Mouse (Mus musculus) T-helper 1 cell (primary cell): Measurements from ENCODE around the gene Plvap.
"Not testable (repeated sequence)": the region's sequence is repeated elsewhere in the genome, so short reads cannot be mapped to it uniquely, and the experiment has no call there.

Source experiments
- in situ Hi-C: fragments of 300-600 bp; cut with MboI, MseI; formaldehyde crosslinking; loops from one replicate; pipeline ENCODE4 v1.15.1; 2025; ENCODE audit warnings: high pct_unique_total_duplicates

Gene Plvap

DNA sequence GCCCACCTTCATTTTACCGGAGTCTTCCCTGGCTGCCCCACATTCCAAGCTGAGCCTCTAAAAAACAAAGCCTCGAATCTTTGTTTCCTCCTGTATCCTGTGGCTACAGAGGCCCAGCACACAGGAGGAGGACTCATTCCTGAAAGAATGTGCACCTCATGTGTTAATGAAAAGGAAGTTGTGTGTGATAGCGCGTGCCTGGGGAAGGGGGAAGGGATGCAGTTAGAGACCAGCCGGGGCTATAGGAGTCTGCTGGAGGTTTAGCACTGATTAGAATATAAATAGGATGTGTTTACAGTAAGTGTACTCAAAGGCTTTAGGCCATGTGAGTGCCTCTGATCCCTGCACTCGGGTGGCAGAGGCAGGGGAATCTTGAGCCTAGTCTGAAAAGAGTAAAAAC is 14.7 kb upstream of the Plvap start:
- in situ Hi-C loops, result no loop called here

DNA sequence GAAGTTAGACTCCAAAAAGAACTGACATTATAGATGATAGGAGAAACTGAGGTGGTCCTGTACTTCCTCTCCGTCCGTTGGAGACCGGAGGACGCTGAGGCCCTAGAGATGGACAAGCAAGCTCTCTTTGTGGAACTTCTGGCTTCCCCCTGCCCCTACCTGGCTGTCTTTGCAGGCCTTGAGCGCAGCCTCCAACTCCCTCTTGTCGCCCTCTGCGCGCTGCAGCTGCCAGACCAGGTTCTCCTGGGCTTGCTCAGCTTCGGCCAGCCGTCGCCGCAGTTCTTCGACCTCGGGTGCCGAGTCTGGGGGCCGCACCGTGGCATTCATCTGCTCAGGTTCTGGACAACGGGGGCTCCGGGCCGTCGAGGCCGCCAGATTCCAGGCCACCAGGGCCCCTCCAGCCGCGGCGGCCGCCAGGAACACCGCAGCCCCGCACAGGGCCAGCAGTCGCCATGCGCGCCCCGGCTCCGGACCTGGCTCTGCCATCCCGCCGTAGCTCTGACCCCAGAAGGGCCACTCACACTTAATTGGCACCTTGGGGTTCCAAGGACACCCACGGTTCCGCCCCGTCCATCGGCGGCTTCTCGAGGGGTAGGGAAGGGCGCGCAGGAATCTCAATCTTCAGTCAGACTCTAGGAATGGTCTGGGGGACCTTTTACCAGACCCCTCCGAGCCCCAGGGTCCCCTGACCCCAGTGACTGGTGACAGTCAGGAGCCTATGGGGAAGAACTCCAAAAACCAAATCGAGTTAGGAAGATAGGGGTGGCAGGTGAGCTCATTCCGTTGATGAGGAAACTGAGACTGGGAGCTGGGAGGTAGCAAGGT is 13.9 kb upstream of the Plvap start, which contains the start of gene Ccdc194:
TSS of gene Ccdc194 (minus strand) at position 486 of the 825 bp plus-strand sequence.
- in situ Hi-C loops, result no loop called here

DNA sequence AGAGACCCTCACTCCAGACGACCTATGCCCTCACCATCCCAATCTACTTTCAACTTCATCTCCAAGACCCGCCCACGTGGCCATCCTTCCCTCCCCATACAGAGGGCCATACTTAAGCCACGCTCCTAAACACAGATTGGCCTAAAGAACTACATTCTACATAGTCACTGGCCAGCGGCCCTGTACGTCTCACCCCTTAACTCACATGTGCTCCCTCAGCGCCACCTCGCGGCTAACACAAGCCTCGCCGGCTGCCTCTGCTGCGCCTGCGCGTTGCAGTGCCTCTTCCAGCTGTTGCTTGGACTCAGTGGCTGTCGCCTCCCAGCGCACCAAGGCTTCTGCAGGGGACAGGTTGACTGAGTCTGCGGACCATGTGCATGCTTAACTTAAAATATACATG is 10.1 kb upstream of the Plvap start:
- in situ Hi-C loops, result loop anchor here (5.0 kb wide), 2 partner anchors 34 to 79 kb away; partner anchors contain the start of genes Ano8 and Gtpbp3

DNA sequence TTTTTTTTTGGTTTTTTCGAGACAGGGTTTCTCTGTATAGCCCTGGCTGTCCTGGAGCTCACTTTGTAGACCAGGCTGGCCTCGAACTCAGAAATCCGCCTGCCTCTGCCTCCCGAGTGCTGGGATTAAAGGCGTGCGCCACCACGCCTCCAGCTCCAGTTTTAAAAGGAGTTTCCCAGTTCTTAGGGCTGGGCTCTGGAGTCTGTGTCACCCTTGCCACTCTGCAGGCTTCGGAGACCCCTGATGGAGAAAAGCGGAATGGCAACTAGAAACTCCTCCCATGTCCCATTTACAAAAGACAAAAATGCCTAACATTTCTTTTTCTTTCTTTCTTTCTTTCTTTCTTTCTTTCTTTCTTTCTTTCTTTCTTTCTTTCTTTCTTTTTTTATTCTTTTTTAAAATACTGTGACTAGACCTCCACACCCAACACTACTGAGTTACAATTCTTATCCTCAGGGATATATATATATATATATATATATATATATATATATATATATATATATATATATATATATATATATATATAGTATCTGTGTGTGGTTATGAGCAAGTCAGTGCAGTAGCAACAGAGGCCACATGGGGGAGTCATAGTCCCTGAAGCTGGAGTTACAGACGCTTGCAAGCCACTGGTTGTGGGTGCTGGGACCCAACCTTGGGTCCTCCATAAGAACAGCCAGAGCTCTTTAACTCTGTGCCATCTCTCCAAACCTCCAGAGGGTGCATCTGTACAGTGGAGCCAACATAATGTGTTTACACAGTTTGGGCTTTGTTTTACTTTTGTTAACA is 7.7 kb upstream of the Plvap start:
- in situ Hi-C loops, result not testable (repeated sequence)

DNA sequence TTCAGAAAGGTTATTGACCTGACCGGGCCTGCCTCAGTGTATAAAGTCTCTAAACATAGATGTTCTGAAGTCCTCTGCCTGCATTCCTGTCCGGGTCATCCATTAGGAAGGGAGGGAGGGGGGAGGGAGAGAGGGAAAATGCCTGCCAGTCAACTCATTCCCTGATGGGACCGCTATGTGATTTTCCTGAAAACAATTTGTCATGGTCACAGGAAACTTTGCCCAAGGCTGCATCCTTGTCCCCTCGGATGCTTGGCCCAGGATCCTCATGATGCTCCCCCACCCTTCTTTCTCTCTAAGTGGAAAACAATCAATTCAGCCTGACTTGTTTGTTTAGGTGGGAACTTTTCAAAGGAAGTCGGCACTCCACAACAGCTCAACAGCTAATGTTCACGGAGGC is 5.2 kb upstream of the Plvap start:
- in situ Hi-C loops, result no loop called here

DNA sequence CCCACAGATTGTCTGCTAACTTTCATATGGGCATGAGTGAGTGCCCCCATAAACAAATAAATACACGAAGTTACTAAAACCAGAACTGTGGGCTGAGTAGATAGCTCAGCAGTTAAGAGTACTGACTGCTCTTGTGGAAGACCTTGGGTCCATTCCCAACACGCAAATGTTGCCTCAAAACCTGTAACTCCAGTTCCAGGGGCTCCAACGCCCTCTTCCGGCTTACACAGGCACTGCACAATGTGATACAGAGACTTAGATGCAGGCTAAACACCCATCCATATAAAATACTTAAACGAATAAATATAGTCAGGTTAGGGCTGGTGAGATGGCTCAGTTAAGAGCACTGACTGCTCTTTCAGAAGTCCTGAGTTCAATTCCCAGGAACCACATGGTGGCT is 3.5 kb upstream of the Plvap start:
- in situ Hi-C loops, result no loop called here

DNA sequence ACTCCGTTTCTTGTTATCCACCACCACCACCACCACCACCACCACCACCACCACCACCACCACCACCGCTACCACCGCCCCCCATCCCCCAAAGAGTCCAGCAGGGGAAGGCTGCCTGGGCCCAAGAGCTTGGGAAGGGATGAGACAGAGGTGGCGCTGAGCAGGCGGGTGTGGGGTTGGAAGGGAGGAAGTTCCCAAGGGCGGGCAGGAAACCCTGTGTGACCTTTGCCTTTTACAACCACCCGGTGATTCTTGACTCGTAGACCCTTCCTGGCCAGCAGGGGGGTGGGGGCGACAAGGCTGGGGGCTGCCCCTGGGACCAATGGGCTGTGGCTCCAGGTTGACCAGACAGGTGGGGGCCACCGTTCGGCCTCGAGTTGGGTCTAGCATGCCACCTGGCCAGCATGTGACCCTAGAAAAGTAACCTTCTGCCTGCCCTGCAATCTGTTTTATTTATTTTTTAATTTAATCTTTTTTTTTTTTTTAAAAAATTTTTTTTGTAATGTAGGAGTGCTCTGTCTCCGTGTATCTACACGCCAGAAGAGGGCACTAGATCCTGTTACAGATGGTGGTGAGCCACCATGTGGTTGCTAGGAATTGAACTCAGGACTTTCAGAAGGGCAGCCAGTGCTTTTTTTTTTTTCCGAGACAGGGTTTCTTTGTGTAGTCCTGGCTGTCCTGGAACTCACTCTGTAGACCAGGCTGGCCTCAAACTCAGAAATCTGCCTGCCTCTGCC is 1.6 kb upstream of the Plvap start:
- in situ Hi-C loops, result no loop called here

DNA sequence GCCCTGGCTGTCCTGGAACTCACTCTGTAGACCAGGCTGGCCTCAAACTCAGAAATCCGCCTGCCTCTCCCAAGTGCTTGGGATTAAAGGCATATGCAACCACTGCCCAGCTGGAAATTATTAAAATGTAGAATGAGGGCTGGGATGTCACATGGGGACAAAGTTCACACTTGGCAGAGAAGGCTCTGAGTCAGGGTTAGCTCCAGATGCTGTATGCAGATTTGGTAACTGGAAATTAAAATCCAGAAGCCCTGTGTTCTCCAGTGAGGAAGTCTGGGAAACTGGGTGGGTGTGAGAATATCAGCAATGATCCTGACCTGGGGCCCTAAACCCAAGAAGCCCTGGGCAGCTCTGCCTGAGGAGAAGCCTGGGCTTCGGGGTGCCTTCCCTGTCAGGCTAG is 2.2 kb downstream of the Plvap start:
- in situ Hi-C loops, result no loop called here

DNA sequence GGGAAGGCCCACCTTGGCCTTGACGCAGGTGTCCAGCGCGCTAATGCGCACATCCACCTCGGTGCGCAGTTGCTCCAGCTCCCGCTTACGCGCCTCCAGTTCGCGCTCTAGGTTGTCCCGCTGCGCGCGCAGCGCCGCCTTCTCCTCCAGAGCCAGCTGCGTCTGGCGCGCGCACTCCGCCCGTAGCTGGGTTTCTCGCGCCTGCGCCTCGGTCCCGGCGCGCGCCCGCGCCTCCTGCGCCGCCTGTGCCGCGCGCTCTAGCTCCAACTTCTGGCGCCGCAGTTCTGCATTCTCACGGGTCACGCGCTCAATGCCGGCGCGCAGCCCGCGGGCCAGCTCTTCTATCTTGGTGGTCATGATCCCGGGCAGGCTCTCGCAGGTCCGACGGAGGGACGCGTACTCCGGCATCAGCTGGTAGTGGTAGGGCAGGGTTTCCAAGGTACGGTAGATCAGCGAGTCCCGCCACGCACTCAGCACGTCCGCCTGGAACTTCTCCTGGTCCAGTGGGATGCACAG is 3.9 kb downstream of the Plvap start:
- in situ Hi-C loops, result no loop called here

DNA sequence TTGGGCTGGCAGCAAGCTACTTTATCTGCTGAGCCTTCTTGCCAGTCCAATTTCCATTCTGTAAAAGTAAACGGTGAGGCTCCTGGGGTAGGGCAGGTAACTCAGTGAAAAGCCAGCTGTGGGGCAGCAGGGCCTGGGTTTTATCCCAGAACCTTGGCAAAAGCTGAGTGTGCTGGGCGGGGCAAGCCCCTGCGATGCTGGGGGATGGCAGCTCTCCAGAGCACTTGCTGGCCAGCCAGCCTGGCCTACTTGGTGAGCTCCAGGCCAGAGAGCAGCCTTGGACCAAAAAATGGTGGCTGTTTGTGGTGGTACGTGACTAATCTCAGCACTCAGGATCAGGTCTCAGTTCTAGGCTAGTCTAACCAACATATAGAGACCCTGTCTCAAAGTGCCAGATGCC is 5.6 kb downstream of the Plvap start:
- in situ Hi-C loops, result no loop called here

DNA sequence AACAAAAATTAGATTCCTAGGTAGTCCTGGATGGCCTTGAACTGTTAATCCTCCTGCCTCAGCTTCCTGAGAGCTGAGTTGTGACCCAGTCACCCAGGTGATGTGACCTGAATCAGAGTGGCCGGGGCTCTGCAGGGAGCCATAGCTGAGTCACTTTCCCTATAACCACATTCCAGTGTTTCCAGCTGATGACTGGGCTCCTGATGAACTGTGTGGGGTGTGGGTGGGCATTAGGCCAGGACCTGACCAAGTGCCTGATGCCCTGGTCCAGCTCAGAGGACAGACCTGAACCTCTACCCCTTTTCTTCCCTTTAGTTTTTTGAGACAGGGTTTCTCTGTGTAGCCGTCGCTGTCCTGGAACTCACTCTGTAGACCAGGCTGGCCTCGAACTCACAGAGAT is 6.2 kb downstream of the Plvap start:
- in situ Hi-C loops, result no loop called here

DNA sequence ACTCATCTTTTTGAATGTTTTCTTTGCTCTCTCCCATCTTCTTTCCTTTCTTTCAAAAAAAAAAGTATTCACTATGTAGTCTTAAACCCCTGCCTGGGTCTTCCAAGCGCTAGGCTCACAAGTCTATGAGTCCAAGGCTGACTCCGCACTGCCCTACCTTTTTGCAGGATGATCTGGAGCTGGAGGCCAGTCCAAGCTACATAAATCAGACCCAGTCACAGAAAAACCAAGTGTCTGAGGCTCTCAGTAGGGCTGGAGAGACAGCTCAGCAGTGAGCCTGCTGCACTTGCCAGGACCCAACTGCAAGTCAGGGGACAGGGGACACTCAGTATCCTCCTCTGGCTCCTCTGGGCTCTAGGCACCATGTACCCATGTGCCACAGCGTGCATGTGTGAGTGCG is 7.2 kb downstream of the Plvap start:
- in situ Hi-C loops, result no loop called here

DNA sequence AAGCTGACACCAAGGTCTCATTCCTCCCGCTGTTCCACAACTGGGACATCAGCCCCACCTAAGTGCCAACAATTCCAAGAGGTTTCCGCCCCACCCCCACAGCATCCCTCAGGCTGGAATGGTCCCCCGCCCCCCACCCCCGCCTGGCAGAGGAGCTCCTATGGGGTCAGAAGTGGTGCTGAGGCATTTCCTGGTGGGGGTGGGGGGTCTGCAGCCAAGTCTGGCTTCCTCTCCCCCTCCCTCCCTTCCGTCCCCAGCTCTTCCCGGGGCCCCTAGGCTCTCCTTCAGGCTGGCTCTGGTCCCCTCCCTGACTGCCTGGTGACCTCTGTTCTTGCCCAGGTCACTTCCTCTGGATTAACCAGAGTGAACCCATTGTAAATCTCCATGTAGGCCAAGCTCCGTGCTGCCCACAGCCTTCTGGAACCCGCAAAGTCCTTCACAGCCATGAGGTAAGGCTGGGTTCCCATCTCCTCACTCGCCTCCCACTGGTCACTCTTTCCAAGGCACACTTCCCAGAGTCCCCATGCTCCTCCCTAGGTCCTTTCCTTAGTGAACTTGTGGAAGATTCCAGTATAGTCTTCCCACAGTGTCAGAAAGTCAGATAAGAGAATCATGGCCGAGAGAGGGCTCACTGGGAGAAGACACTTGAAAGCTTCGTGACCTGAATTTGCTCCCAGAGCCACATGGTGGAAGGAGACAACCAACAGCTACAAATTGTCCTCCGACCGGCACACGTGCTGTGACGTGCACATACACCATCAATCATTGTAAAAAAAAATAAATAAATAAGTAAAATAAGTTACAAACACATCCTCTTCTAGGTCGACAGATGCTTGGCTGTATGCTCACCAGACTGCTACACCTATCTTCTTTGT is 12.5 kb downstream of the Plvap start:
- in situ Hi-C loops, result no loop called here

DNA sequence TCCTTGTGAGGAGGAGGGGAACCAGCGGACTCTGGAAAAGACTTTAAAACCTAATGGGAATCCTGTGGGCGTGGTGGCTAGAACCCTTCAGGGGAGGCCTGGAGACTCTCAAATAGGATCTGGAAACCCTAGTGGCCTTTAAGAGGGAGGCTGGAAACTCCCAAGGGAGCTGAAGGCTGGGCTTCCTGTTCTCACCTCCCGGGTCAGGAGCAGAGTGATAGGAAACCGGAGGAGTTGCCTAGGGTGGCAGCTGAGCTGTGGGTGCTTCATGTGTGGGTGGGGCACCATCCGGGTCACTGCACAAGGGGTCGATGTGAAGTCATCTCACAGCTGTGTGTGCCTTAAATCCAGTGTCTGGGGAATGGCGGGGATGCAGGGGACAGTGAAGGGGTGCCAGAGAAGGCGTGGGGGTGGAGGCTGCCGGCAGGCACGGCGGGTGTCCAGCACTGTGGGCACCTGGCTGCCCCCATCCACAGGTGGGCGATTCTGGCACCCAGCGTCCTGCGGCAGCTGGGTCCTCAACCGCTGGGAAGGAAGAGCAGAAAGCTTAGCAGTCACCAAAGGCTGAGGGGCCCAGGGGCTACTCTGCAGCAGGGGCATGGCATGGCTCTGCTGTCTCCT is 13.6 kb downstream of the Plvap start:
- in situ Hi-C loops, result no loop called here

DNA sequence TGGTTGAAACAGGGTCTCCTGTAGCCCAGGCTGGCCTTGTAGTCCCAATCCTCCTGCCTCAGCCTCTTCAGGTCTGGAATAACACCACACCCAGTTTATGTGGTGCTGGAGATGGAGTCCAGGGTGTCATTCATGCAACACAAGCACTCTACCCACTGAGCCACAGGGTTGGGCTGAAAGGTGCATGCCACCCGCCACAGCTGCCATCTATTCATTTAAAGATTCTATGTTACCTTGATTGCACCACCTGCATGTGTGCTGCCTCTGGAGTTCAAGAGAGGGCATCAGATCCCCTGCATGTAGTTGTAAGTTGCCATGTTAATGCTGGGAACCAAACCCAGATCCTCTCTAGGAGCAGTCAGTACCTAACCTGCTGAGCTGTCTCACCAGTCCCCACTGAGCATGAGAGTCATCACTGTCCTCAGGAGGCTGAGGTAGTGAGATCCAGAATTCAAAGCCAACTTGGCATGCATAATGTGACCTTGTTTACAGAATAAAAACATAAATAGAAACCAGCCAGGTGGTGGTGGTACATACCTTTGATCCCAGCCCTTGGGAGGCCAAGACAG is 14.4 kb downstream of the Plvap start:
- in situ Hi-C loops, result no loop called here

DNA sequence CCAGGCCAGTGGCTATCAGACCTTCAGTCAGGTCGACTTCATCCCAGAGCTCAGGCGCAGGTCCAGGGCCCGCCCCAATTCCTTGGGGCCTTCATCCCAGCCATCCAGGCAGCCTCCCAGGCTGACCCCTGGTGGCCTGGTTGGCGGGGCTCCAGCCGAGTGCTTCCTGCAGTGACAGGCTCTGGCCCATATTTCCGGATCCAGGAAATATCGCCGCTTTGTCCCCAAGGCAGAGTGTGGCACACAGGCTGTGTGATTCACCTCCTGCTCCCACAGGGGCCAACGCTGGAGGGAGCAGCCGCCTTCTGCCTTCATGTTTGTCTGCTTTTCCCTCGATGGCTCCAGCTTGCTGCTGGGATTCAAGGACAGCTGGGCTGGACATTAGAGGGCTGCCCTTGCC is 15.1 kb downstream of the Plvap start:
- in situ Hi-C loops, result no loop called here

DNA sequence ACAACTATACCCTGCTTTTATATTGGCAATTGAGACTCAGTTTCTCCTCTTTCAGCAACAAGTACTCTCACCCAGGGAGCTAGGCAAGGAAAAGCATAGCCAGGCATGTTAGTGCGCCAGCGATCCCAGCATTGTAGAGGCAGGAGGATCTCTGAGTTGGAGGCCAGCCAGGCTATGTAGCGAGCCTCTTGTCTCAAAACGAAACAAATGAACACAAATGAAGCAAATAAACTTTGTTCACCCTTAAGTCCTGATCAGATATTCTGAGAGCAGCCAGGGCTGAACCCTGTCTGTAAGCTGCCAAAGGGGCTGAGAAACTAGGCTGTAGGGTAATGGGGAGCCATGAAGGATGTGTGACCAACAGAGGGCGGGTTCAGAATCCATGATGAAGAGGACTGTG is 15.7 kb downstream of the Plvap start:
- in situ Hi-C loops, result no loop called here

DNA sequence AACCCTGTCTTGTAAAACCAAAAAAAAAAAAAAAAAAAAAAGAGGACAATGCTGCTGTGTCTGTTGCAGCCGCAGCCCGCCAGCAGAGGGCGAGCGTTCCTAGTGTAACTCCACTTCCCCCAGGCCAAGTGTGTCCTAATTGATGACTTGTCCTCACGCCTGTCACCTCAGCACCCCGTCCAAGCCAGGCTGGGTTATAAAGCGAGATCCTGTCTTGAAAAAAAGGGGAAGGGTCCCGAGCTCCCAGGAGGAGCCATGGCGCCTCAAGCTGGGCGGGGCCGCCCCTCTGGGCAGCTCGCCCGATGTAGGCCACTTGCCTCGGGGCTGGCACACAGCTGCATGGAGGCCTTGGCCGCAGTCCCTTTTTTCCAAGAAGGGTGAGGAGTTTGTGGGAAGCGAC is 16.5 kb downstream of the Plvap start:
- in situ Hi-C loops, result no loop called here

DNA sequence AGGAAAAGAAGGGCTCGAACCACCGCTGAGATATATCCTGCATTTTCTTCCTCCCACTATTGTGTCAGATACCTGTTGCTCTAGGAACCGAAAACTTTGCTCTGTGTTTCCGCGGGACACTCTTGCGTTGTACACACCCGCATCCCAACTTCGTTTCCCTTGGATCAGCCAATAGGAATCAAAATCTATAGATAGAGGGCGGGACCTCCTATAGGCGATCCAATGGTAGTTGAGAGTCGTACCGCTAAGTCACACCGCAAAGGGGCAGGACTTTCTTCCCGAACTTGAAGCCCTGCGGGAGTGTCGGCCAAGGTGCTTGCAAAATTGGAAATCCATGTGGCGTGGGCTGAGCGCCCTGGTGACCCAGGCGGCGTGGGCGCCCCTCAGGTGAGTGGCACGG is 23.1 kb downstream of the Plvap start:
- in situ Hi-C loops, result loop anchor here (5.0 to 10.0 kb wide), 3 partner anchors 34 to 1514 kb away; partner anchors contain the start of gene Nwd1
